Mouse (Mus musculus) CH12.LX (cell line): Measurements from ENCODE around the gene Pfdn4.

Source experiments
- EP300 ChIP-seq: IDR thresholded peaks from 2 replicates; pipeline ENCODE4 v1.6.1; 2011; ENCODE audit warnings: low read length, improper control_type of control experiment
- NRF1 ChIP-seq: IDR thresholded peaks from 2 replicates; pipeline ENCODE4 v1.6.1; 2014; ENCODE audit warnings: low read depth, mild to moderate bottlenecking, inconsistent platforms, low read length, improper control_type of control experiment, moderate library complexity

DNA sequence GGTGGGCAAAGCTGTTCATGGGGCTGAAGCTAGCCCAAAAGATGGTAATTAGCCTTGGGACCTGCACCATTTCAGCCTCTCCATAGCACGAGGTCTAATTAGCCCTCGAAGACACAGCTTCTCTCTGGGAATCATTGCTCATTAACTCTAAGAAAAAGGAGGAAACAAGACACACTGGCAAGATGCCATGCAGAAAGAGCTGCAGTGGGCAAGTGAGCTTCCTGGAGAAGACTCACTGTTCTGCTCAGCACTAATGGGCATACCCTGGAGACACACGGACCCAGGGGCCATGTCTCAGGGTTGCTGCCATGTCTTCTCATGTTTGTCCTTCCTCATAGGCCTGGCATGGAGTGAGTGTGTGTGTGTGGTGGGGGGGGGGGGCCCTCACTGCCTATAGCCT, 47.9 kb downstream of the Pfdn4 start:
- TF ChIP-seq NRF1 (no peak), EP300 (no peak)
